Mouse (Mus musculus) heart, adult 18-20 months (tissue): Measurements from ENCODE around the gene Drd1. TPM values are rescaled to one million over a fixed set of nuclear protein-coding genes. Genes with fewer than 3 reads are reported as not detected.

Experiments used
- total RNA-seq, 2 experiments: library from RNA; stranded (reverse); gene quantifications; 2 replicates each; pipeline ENCODE4 v1.2.3; 2021

The Drd1 gene
- total RNA-seq, 2 experiments from 2014 or later: 0.15 to 0.65 TPM

Other genes with a start within 250 kb of the Drd1 start
- gene Sfxn1, start 16.2 kb upstream of the Drd1 start, total RNA-seq: 10 to 100 TPM in 1 of 2 experiments, 1 to 10 TPM in 1; 6.2 to 10.4 TPM
- under 1 TPM; 0.37 to 0.51 TPM for gene Hrh2, start 136.4 kb upstream of the Drd1 start, total RNA-seq